23 mouse cellular contexts compared by ENCODE assay signal in genomic region chr2:93335996-93336395, GRCm38 (mm10). TPM values are rescaled to one million over a fixed set of nuclear protein-coding genes. Genes with fewer than 3 reads are reported as not detected.
A peak's percentile ranks its signal among the peaks of the same experiment; 100 is the strongest.
DNase-seq lines count a peak whose midpoint lies in the region; ATAC-seq and TF ChIP-seq lines count a peak whose summit lies in the region.
"Had no signal": no experiment of that assay in that cellular context is flagged by ENCODE, and none has a peak within 500 bp of the region (broad histone marks: within the 10 kb centered on the region; RNA-seq: fewer than 3 reads in every experiment).

No protein-coding gene starts in this region.

- no peak overlapping the region for H3K9ac ChIP-seq in intestine, embryonic 16.5 days (ENCODE audit: low read depth, low read length)
- no peak overlapping the region for H3K9ac ChIP-seq in intestine, postnatal 0 days (ENCODE audit: low read depth, low read length)
- no peak overlapping the region for H3K9ac ChIP-seq in lung, embryonic 14.5 days
- no peak overlapping the region for H3K9ac ChIP-seq in lung, postnatal 0 days (replicated peaks; ENCODE audit: low read depth)
- H3K9ac ChIP-seq in stomach, embryonic 16.5 days (ENCODE audit: low read length) = no peak overlapping the region
- H3K9ac ChIP-seq: embryonic facial prominence, embryonic 12.5 days; embryonic facial prominence, embryonic 15.5 days; forebrain, postnatal 0 days; hindbrain, embryonic 12.5 days had no signal

- peaks cover 12% of the 10 kb centered on the region for H3K4me1 ChIP-seq in intestine, embryonic 16.5 days (ENCODE audit: control insufficient read depth, insufficient read depth, low read length)
- H3K4me1 ChIP-seq in intestine, postnatal 0 days (replicated peaks; ENCODE audit: control insufficient read depth, insufficient read depth, low read length) = 0 out of 2 replicates have a peak, but pooled peaks cover 4% of the 10 kb centered on the region
- peaks cover 25% of the 10 kb centered on the region for H3K4me1 ChIP-seq in lung, embryonic 14.5 days (ENCODE audit: insufficient read depth)
- H3K4me1 ChIP-seq in lung, postnatal 0 days (ENCODE audit: insufficient read depth, low read depth, low read length) = peaks cover 3% of the 10 kb centered on the region; the same call in 1 of the 2 replicates
- H3K4me1 ChIP-seq in stomach, embryonic 16.5 days (ENCODE audit: control insufficient read depth, insufficient read depth, low read length) = peaks cover 24% of the 10 kb centered on the region

- no peak for TF ChIP-seq EP300 in lung, postnatal 0 days (IDR thresholded peaks at IDR 0.05)

- no peak for ATAC-seq in intestine, embryonic 16.5 days
- ATAC-seq in intestine, postnatal 0 days = no peak
- no peak for ATAC-seq in lung, embryonic 14.5 days (ENCODE audit: insufficient read depth)
- ATAC-seq in lung, postnatal 0 days = no peak
- ATAC-seq in stomach, embryonic 16.5 days (ENCODE audit: insufficient read depth, low FRiP score) = no peak
- ATAC-seq: CD4-positive, CD25-positive, alpha-beta regulatory T cell, adult 4 months; forebrain, embryonic 14.5 days; forebrain, postnatal 0 days had no signal

- 0 out of 2 replicates have a peak overlapping the region, but pooled peaks have one; percentile 11 for H3K27ac ChIP-seq in intestine, embryonic 16.5 days (ENCODE audit: low read length)
- H3K27ac ChIP-seq in intestine, postnatal 0 days (ENCODE audit: low read depth, low read length) = no peak overlapping the region; the same call in 1 of the 2 replicates
- peak overlapping the region; percentile 81; the same call in 1 of the 2 replicates for H3K27ac ChIP-seq in lung, embryonic 14.5 days (ENCODE audit: low read depth)
- no peak overlapping the region for H3K27ac ChIP-seq in lung, postnatal 0 days (ENCODE audit: low read length)
- peak overlapping the region; percentile 28; the same call in 1 of the 2 replicates for H3K27ac ChIP-seq in stomach, embryonic 16.5 days (ENCODE audit: low read length)
- H3K27ac ChIP-seq: embryonic facial prominence, embryonic 12.5 days; embryonic facial prominence, embryonic 15.5 days; gastrocnemius, adult 2 months; hindbrain, embryonic 12.5 days had no signal

- no peaks in the 10 kb centered on the region for H3K9me3 ChIP-seq in intestine, embryonic 16.5 days (ENCODE audit: control insufficient read depth, low read length)
- H3K9me3 ChIP-seq in intestine, postnatal 0 days (ENCODE audit: control insufficient read depth) = no peaks in the 10 kb centered on the region
- no peaks in the 10 kb centered on the region for H3K9me3 ChIP-seq in lung, embryonic 14.5 days (ENCODE audit: low read depth, low read length)
- no peaks in the 10 kb centered on the region for H3K9me3 ChIP-seq in lung, postnatal 0 days (ENCODE audit: low read length)
- H3K9me3 ChIP-seq in stomach, embryonic 16.5 days (replicated peaks; ENCODE audit: control insufficient read depth, low read length) = no peaks in the 10 kb centered on the region
- H3K9me3 ChIP-seq: embryonic facial prominence, embryonic 12.5 days; embryonic facial prominence, embryonic 15.5 days; hindbrain, embryonic 12.5 days had no signal

- no peak overlapping the region for H3K4me3 ChIP-seq in intestine, embryonic 16.5 days (ENCODE audit: low read length)
- no peak overlapping the region for H3K4me3 ChIP-seq in intestine, postnatal 0 days (ENCODE audit: low read depth, low read length)
- no peak overlapping the region for H3K4me3 ChIP-seq in lung, embryonic 14.5 days (ENCODE audit: low read depth, low read length)
- H3K4me3 ChIP-seq in lung, postnatal 0 days (ENCODE audit: low read depth, low read length) = no peak overlapping the region
- no peak overlapping the region for H3K4me3 ChIP-seq in stomach, embryonic 16.5 days (replicated peaks; ENCODE audit: low read length)
- H3K4me3 ChIP-seq: embryonic facial prominence, embryonic 12.5 days; embryonic facial prominence, embryonic 15.5 days; gastrocnemius, adult 2 months; hindbrain, embryonic 12.5 days had no signal

- H3K36me3 ChIP-seq in intestine, embryonic 16.5 days (ENCODE audit: control insufficient read depth, insufficient read depth, low read length) = no peaks in the 10 kb centered on the region
- no peaks in the 10 kb centered on the region for H3K36me3 ChIP-seq in intestine, postnatal 0 days (ENCODE audit: control insufficient read depth, insufficient read depth)
- H3K36me3 ChIP-seq in lung, embryonic 14.5 days (ENCODE audit: insufficient read depth) = no peaks in the 10 kb centered on the region
- no peaks in the 10 kb centered on the region for H3K36me3 ChIP-seq in lung, postnatal 0 days (ENCODE audit: insufficient read depth, low read length)
- H3K36me3 ChIP-seq in stomach, embryonic 16.5 days (ENCODE audit: control insufficient read depth, insufficient read depth, low read length) = no peaks in the 10 kb centered on the region
- H3K36me3 ChIP-seq: embryonic facial prominence, embryonic 12.5 days; embryonic facial prominence, embryonic 15.5 days; hindbrain, embryonic 12.5 days had no signal

- no peaks in the 10 kb centered on the region for H3K27me3 ChIP-seq in intestine, embryonic 16.5 days (replicated peaks; ENCODE audit: control insufficient read depth, insufficient read depth, low read length)
- H3K27me3 ChIP-seq in intestine, postnatal 0 days (replicated peaks; ENCODE audit: control insufficient read depth, insufficient read depth, low read length) = 0 out of 2 replicates have a peak, but pooled peaks cover 3% of the 10 kb centered on the region
- no peaks in the 10 kb centered on the region for H3K27me3 ChIP-seq in lung, embryonic 14.5 days (ENCODE audit: insufficient read depth, low read length)
- no peaks in the 10 kb centered on the region for H3K27me3 ChIP-seq in lung, postnatal 0 days (replicated peaks; ENCODE audit: insufficient read depth, low read length)
- H3K27me3 ChIP-seq in stomach, embryonic 16.5 days (ENCODE audit: control insufficient read depth, insufficient read depth, low read length) = no peaks in the 10 kb centered on the region
- H3K27me3 ChIP-seq: hindbrain, embryonic 12.5 days had no signal

- no peak overlapping the region for H3K4me2 ChIP-seq in intestine, embryonic 16.5 days (ENCODE audit: low read depth, low read length)
- no peak overlapping the region for H3K4me2 ChIP-seq in intestine, postnatal 0 days (replicated peaks; ENCODE audit: low read depth)
- no peak overlapping the region for H3K4me2 ChIP-seq in lung, embryonic 14.5 days
- H3K4me2 ChIP-seq in lung, postnatal 0 days (replicated peaks; ENCODE audit: low read depth, low read length) = no peak overlapping the region
- no peak overlapping the region for H3K4me2 ChIP-seq in stomach, embryonic 16.5 days (ENCODE audit: low read depth, low read length)
- H3K4me2 ChIP-seq: embryonic facial prominence, embryonic 12.5 days; embryonic facial prominence, embryonic 15.5 days; heart, embryonic 11.5 days; hindbrain, embryonic 12.5 days had no signal

- 58% methylated on average over 11 of the region's 11 CpGs for WGBS in intestine, embryonic 16.5 days
- WGBS in intestine, postnatal 0 days = 64% methylated on average over 11 of the region's 11 CpGs
- WGBS in lung, embryonic 14.5 days = 36% methylated on average over 11 of the region's 11 CpGs
- WGBS in lung, postnatal 0 days = 61% methylated on average over 11 of the region's 11 CpGs
- WGBS in stomach, embryonic 16.5 days = 60% methylated on average over 11 of the region's 11 CpGs

- peak; percentile 79 for DNase-seq in lung, embryonic 14.5 days
- no peak for DNase-seq in lung, postnatal 25 days (ENCODE audit: low spot score)
- peak; percentile 22 for DNase-seq in lung, postnatal 0 days (ENCODE audit: low spot score)
- no peak for DNase-seq in lung, postnatal 4 days
- DNase-seq: adrenal gland, adult 2 months; adrenal gland, postnatal 14 days; cerebellum, adult 11 months; cerebellum, adult 2 months; cerebellum, adult 9-11 months; cerebellum, postnatal 25 days; forebrain, postnatal 0 days; gastrocnemius, adult 2 months; gastrocnemius, postnatal 14 days; heart, adult 11 months had no signal

- no peak for TF ChIP-seq CTCF in intestine, postnatal 0 days (IDR thresholded peaks at IDR 0.05; ENCODE audit: low read depth)
- no peak for TF ChIP-seq CTCF in lung, embryonic 14.5 days (IDR thresholded peaks at IDR 0.05; ENCODE audit: low read depth)
- TF ChIP-seq CTCF in lung, postnatal 0 days (IDR thresholded peaks at IDR 0.05) = no peak

RNA-seq across cellular contexts. Expression of gene Tspan18, which starts 1.7 kb away (rescaled TPM):
- polyA plus RNA-seq in intestine, embryonic 16.5 days (2015; fragmentation: Nextera tagmentation; extraction: Ambion mirVana) = 19.5 and 19.6 TPM in 2 replicates
- polyA plus RNA-seq in intestine, postnatal 0 days (2015; fragmentation: Nextera tagmentation; extraction: Ambion mirVana) = 12.2 and 18.0 TPM in 2 replicates
- polyA plus RNA-seq in lung, embryonic 14.5 days (2014; fragmentation: Nextera tagmentation; extraction: Ambion mirVana) = 36.8 and 39.9 TPM in 2 replicates
- 36.4 and 39.9 TPM in 2 replicates for polyA plus RNA-seq in lung, postnatal 0 days (2015; fragmentation: Nextera tagmentation; extraction: Ambion mirVana)
- polyA plus RNA-seq in stomach, embryonic 16.5 days (2015; fragmentation: Nextera tagmentation; extraction: Ambion mirVana) = 15.3 and 17.0 TPM in 2 replicates

Comparison
In these comparisons a context has a peak if more than half of its experiments do, and no peak if none do; other contexts are left out.
1. H3K27ac ChIP-seq: peak in intestine, embryonic 16.5 days (single experiment), lung, embryonic 14.5 days (single experiment) and stomach, embryonic 16.5 days (single experiment); none in intestine, postnatal 0 days (single experiment) and lung, postnatal 0 days (single experiment).
2. DNase-seq: peak in lung, embryonic 14.5 days (single experiment) and lung, postnatal 0 days (single experiment); none in lung, postnatal 25 days (single experiment) and lung, postnatal 4 days (0 of 2).